Mouse (Mus musculus): Measurements from ENCODE around the gene Sirt2. TPM values are rescaled to one million over a fixed set of nuclear protein-coding genes. Genes with fewer than 3 reads are reported as not detected.

Gene Sirt2
- total RNA-seq, 1 experiment from 2014 or later: 24.5 TPM

DNA sequence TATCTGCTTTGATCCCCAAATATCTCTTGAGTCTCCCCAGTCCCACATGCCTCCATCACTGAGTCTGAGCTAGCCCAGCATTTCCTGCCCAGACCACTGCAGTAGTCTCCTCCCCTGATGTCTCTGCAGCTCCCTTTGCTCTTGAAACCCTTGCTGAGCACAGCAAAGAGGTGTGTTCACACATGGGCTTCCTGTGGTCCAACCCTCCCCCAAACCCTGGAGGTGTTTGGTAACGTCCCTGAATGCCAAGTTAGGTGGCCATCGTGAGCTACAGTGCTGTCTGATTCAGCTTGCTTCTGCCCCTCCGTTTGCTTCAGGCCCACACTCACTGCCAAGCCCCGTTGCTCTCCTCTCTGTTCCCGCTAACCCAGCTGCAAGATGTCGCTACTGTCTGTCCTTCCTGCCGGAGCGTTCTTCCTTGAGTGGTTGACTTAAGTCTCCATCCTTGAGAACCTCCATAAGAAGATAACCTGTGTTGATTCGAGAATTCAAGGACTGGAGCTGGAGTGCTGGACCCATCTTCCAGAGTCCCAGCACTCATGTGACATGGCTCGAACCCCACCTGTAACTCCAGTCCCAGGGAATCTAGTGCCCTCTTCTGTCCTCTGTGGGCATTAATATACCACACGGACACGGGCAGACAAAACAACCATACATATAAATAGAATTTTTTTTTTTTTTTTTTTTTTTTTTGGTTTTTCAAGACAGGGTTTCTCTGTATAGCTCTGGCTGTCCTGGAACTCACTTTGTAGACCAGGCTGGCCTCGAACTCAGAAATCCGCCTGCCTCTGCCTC lies 26.1 kb downstream of the Sirt2 start:
- no peak for ATAC-seq (replicated peaks; ENCODE audit: low read depth, poor library complexity, severe bottlenecking)

DNA sequence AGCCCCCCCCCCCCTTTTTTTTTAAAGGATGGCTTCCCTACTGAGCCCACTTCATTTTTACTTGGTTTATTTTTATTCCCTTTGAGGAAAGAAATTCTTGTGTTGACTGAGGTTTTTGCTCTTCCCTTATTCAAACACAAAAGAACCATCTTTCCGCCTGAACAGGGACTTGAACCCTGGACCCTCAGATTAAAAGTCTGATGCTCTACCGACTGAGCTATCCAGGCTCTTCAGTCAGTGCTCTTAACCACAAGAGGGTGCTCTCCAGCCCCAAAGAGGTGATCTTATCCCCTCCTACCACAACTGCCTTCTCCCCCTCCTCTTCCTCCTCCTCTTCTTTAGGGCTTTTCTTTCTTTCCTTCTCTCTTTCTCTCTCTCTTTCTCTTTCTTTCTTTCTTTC lies 27.3 kb downstream of the Sirt2 start:
- no peak for ATAC-seq (replicated peaks; ENCODE audit: low read depth, poor library complexity, severe bottlenecking)

DNA sequence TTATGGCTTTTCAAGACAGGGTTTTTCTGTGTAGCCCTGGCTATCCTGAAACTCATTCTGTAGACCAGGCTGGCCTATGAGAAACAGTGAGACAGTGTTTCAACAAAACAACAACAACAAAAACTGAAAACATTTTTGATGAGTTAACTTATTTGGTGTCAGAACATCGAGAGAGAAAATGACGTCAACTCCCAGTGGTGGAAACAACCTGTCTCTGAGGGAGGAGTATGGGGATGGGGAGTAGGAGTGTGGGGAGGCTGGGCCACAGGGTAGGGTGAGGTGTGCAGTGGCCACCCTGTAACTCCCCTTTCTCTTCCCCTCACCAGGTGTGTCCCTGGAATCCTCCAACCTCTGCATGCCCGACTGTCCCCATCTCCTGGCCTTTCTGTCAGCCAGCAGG lies 28.0 kb downstream of the Sirt2 start:
- ATAC-seq (replicated peaks; ENCODE audit: low read depth, poor library complexity, severe bottlenecking): no peak

DNA sequence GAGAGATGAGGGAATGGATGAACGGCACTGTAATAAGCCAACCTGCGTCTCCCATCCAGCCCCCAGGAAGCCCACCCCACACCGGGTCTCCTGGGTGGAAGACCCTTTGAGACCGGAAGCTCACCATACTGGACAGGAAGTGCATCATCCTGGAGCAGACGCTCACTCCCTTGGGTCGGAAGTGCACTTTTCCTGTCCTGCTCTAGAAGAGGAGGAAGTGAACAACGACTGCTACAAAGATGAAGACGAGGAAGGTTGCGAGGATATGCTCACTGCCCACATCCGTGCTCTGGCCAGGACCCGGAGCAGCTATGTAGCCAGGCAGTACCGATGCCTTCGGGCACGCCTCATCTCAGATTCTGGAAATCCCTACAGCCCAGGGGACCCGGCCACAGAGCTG lies 29.3 kb downstream of the Sirt2 start:
- ATAC-seq (replicated peaks; ENCODE audit: low read depth, poor library complexity, severe bottlenecking): peak; percentile 55

DNA sequence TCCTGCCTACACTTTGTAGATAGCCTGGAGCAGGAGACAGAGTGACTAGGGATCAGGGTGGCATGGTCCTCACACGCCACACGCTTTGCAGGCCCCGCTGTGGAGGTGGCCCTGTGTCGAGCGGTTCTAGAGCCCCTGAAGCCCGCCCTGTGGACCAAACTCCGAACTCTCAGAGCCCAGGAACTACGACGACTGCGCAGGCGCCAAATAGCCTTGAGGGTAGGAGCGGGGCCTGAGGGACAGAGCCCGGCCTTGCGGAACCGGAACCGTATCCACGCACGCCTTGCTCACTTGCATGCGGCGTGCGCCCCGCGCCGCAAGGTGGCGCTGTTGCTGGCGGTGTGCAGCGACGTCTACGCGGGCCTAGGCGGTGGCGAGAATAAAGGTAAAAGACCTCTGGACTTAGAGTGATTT lies 30.0 kb downstream of the Sirt2 start:
- ATAC-seq (replicated peaks; ENCODE audit: low read depth, poor library complexity, severe bottlenecking): peak; percentile 82

DNA sequence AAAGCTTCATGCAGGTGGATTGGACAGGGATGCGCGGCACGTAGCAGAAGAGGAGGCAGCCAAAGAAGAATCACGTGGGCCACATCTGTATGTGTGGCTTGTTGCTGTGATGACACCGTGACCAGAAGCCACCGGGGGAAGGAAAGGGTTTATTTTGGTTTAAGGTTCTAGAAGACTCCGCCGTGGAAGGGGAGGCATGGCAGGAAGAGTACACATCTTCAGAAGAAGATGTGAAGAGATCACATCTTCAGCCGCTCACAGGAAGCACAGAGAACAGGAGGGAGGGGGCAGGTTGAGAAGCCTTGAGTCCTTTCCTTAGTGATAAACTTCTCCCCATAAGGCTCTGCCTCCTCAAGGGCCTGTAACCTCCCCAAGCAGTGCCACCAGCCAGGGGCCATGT lies 33.5 kb downstream of the Sirt2 start:
- ATAC-seq (replicated peaks; ENCODE audit: low read depth, poor library complexity, severe bottlenecking): no peak

DNA sequence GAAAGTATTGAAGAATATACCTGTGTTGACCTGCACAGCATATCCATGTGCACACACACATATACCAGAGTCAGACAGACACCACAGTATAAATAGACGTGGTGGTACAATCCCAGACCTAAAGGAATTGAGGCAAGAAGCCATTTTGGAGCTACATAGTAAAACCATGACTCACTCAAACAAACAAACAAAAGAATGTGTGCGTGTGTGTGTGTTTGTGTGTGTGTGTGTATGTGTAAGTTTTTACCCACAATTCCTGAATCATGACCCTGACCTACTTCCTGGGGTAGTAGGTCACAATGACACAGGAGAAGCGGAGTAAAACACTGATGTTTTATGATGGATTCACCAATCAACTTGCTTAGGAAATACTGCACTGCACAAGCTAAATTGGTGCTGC lies 34.9 kb downstream of the Sirt2 start:
- no peak for ATAC-seq (replicated peaks; ENCODE audit: low read depth, poor library complexity, severe bottlenecking)

DNA sequence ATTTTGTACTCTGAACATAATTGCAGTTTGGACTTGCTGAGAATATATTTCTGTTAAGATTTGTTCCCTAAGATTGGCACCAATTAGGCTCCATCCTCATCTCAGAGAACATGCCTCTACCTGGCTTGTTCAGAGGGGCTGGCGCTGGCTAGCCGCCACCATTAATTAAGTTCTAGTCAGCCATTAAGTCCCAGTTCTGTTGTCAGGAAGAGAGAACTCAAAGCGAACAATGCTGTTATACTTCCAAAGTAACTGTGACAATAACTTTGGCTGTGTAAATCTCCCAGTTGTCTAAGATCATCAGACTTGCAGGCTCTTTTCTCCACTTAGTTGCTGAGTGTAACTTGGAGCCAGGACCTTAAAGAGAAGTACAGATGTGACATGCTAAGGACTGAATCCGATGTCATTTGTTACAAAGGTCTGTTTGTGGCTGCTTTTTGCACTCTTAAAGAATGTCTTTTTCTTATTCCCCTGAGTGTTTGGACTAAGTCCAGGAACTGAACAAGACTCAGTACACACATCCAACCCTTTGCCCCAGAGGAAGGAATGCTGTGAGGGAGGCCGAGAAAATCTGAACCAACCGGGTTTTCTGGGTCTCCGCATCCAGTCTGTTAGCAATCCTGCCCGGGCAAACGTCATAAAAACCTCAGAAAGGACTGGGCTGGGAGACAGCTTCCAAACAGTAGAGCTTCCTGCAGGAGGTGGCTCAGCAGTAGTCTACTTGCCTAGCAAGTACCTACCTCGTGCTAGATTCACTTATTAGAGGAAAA lies 35.6 kb downstream of the Sirt2 start:
- ATAC-seq (replicated peaks; ENCODE audit: low read depth, poor library complexity, severe bottlenecking): 0 out of 2 replicates have a peak, but pooled peaks have one; percentile 10

DNA sequence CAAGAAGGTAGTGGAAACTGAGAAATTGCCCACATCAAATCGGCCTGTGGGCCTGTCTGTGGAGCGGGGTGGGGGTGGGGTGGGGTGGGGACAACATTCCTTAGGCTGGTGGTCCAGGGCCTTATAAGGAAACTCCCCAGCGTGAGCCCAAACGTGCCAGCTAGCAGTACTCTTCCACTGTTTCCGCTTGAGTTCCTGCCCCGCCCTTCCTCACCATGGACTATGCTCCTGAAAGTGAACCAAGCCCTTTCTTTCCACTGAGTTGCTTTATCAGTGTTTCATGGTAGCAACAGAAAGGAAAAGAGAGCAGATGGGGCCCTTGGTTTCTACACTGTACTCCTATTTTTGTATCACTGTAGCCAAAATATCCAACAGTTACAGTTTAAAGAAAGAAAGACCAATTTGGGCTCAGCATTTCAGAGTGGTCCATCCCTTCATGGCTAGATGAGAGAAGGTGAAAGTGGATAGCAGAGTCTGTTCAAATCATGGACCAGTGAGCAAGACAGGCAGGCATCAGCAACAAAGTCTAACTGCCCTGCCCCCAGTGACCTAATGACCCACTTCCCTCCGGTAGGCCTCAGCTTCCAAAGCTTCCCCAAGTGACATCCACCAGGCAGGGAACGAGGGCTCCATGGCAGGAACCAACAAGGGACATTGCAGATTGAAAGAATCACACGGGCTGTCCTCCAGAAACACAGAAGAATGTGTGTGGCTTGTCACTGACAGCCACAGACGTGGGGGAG lies 36.5 kb downstream of the Sirt2 start:
- ATAC-seq (replicated peaks; ENCODE audit: low read depth, poor library complexity, severe bottlenecking): peak; percentile 61

DNA sequence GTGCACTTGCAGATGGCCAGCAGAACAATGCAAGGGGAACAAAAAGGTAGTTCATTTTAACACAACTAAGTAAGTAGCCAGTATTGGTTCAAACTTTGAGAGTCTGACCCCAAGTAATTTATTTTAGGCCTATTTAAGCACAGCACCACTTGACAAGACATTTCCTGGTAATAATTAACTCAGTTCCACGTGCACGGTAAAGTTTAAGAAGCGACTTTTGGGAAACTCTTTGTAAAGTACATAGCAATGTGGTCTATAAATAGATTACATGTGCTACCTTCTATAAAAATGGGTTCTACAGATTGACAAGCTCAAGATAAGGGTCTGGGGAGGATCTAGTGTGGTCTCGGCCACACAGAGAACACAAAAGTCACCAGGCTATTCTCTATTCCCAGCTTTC lies 37.2 kb downstream of the Sirt2 start:
- ATAC-seq (replicated peaks; ENCODE audit: low read depth, poor library complexity, severe bottlenecking): no peak

DNA sequence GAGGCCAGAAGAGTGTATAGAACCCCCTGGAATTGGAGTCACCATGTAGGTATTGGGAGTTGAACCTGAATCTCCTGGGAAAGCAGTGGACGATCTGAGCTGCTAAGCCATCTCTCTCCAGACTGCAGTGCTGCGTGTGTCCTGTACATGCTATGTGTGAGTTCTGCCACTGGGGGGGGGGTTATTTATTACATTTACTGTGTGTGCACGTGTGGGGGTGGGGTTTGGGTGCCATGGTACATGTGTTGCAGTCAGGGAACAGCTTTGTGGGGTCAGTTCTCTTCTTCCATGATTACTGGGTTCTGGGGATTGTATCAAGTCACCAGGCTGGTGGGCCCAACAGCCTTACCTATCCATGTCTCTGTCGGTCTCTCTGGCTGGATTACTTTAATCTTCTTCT lies 40.3 kb downstream of the Sirt2 start:
- ATAC-seq (replicated peaks; ENCODE audit: low read depth, poor library complexity, severe bottlenecking): no peak

DNA sequence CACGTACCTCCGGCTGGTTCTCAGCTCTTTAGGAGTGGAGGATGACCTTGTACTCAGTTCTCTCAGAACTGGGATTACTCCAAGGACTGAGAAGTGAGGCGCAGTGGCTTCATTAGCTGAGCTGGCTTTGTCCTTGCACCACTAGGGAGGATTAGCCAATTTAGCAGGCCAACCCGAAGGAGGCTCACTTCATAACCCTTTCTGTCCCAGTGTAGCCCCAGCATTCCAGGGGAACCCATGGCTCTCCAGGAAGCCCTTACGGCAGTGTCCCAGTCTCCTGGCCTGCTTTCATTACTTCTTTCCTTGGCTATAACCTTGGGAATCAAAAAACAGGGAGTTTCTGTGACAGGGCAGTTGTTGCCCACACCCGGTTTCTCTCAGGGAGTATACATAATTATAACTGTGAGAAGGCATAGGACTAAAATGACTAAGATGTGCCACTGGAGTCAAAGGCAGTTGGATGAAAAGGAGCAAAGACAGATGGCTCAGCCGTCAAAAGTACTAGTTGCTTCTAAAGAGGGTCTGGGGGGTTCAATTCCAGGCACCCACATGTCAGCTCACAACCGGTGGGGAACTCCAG lies 41.2 kb downstream of the Sirt2 start:
- no peak for ATAC-seq (replicated peaks; ENCODE audit: low read depth, poor library complexity, severe bottlenecking)

DNA sequence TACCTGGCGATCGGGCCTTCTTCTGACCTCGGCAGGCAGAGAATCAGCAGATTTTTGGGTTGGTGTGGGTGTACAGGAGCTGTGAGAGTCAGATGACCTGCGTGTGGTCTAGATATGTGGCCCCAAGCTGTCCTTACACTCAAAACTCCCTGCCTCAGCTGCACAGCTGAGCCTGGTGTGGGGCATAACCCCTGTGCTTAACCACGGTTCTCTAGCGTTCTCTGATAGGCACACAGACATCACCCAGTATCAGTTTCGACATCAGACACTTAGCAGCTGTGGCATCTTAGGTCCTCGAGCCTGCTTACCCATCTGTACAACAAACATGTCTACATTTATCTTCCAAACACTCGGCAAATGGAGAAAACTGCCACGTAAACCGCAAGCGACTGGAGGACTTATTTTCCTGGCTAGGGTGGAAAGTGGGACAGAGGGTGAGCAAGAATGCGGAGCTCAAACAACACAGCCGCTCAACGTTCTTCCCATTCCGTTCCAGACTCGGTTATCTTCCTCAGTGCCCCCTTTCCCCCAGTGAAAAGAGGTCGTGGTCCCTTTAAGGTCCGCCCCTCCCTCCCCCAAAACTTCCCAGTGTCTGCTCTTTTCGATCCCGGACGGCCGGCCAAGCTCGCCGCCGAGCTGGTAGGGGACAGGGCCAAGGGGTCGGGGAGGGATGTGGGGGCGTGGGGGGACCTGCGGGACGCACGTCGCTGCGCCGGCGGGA lies 41.8 kb downstream of the Sirt2 start, which contains the start of gene Hnrnpl:
Gene Hnrnpl (plus strand): TSS at position 321 of the 721 bp plus-strand sequence.
- peak; percentile 9; the same call in 1 of the 2 replicates for ATAC-seq (replicated peaks; ENCODE audit: low read depth, poor library complexity, severe bottlenecking)

DNA sequence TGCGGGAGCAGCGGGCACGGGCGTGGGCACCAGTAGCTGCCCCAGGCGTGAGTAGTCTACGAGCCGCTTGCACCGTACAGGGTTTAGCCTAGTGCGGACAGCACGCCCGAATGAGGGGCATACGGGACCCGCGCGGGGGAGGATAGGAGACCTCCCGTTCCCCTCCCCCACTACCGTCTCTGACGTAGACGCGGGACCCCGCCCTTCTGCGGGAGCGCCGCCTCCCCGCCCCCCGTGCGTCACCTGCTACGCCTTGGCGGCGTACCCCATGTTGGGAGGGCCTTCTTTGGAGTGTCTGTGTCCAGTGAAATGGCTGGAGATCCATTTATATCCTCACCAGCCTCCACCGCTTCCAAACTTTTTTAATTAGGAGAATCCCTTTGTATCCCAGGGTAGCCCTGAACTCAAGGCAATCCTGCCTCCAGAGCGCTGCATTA lies 42.4 kb downstream of the Sirt2 start:
- peak; percentile 50 for ATAC-seq (replicated peaks; ENCODE audit: low read depth, poor library complexity, severe bottlenecking)

DNA sequence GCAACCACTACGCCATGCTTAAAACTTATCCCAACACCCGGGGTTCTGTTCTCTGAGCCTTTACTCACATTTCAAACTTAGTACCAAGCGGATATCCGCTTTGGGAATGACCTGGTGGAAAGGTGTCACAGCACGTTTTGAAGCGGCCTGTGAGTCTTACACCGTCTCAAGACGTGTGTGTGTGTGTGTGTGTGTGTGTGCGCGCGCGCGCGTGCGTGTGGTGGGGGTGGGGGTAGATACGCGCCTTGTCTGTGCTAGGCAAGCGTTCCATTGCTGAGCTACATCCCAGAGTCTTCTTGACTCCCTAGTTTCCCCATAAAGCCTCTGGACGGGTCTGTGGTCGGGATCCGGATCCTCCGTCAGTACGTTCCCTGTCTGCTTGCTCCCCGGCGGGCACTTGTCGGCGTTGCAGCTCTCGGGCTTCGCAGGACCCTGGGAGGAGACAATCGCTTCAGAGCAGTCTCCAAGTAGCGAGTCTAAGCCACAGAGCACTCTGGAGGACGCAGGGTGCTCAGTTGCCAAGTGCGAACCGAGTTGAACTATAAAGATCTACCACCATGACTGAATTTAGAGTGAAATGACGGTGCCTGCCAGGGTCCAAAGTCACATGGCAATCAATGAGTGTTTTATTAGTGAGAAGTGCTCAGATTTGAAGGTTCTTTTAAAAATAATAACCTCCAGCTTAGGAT lies 43.0 kb downstream of the Sirt2 start:
- ATAC-seq (replicated peaks; ENCODE audit: low read depth, poor library complexity, severe bottlenecking): peak; percentile 4

DNA sequence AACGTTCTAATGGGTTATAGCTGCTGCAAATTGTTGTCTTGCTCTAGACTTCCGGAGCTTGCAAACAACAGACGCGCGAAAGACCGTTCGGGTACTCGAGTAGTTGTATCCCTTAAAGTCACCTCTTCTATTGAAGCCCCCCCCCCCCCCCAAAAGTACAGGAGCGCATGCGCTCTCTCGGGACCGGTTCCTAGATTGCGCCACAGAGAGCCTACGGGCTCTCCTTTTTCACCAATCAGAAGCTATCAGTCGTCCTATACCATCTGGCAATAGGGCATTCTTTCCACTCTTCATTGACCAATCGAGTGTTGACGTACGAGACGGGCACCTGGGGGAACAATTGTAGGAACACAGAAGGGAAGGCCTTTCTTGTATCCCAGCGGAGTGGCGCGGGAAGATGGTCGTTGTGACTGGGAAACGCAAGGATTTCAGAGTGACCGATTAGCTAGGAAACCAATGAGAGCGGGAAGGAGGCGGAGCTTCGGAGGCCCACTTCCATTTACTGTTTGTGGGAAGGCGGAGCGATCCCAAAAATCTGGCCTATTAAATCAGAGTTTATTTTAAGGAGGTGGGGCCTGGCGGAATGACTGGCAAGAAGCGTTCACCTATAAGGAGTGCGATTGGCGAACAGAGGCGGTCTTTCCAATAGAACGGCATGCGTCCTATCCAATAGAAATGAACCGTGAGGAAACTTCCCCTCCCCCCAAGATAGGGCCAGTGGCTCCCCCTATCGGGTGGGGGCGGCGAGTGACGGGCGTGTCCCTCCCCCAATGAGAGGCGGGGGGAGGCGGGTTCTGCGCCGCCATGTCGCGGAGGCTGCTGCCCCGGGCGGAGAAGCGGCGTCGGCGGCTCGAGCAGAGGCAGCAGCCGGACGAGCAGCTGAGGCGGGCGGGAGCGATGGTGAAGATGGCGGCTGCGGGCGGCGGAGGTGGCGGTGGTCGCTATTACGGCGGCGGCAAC lies 43.9 kb downstream of the Sirt2 start:
- peak; percentile 62 for ATAC-seq (replicated peaks; ENCODE audit: low read depth, poor library complexity, severe bottlenecking)

DNA sequence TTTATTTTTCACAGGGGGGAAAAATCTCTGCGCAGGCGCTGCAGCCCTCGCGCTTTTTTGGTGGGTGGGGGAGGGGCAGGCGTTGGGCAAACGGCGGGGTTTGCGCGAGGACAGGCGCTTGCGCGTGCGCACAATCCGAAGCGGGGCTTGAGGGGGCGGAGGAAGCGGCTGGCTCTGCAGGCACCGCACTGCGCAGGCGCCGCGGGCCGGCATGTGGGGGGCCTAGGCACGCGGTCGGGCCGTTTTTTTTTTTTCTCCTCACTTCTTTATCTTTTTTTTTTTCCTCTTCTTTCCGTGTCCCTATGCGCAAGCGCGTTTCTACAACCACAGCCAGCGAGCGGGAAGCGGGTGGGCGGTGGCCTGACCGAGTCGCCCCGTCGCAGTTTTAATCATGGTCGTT lies 44.7 kb downstream of the Sirt2 start:
- ATAC-seq (replicated peaks; ENCODE audit: low read depth, poor library complexity, severe bottlenecking): peak; percentile 13
